Mouse (Mus musculus): Measurements from ENCODE around the gene Sec24c.

The Sec24c gene

DNA sequence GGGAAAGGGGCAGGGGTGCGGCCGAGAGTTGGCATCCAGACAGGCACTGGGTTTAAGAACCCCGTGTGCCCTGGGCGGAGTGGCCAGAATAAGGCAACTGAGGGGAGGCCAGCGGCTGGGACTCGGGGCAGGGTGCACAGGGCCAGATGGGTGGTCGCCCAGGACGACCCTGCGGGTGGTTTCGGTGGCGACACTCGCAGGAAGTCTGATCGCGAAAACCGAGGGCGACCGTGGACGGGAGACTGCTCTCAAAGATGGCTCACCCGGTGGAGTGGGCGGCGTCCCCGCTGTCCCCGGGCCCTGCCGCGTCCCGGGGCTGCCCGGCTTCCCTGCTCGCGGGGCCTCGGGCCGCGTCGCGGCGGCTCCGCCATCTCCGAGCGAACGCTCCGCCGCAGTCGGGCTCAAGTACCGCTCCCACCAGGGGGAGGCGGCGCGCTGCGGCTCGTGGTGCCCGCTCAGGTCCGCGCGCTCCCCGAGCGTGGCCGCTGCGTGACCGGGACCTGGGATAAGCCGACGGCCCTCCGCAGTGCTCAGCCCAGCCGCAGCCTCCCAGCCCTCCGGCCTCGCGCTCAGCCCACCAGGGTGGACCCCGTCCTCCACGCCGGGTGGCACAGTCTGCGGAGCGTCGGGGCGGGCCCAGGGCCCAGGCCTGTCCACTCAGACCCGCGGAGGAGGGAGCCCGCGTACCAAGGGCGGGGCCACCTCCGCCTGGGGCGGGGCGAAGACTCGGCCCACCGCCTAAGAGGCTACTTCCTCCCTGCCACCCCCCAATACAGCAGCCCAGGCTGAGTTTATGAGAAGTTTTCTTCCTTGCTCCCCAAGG, 60.1 kb downstream of the Sec24c start, which contains the start of gene Ndst2:
TSS of gene Ndst2 (minus strand) at position 611 of the 823 bp plus-strand sequence.
- ChIA-PET POLR2A (interaction anchor here in 3 of 4 experiments (0.6 to 1.3 kb wide), 7 partner anchors 10 to 315 kb away, joined by 3 to 7 read pairs (median 5); no protein-coding TSS in a partner anchor), CTCF (interaction anchor here in 2 of 4 experiments (1.1 to 2.4 kb wide), 2 partner anchors 10 to 315 kb away, joined by 3 to 8 read pairs; no protein-coding TSS in a partner anchor)

DNA sequence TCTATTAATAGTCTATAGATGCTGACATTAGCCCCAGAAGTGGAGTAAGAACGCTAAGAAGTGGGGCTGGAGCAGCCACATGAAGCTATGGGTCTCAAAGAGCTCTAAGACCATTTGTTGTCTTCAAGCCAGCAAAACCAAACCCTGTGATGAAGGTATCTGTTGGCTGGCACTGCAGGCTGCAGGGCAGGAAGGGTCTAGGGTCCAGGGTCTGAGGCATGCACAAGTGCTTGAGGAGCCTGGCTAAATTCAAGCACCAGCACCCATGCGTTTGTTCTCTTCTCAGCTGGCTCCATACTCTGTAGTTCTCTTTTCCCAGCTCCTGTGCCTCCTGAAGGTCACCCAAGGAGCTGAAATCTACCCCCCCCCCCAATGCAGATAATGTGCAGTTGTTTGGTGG, 60.9 kb downstream of the Sec24c start:
- ChIA-PET POLR2A (interaction anchor here in 2 of 4 experiments (0.6 to 1.3 kb wide), 2 partner anchors 39 to 40 kb away, joined by 3 to 7 read pairs; no protein-coding TSS in a partner anchor), CTCF (interaction anchor here in 2 of 4 experiments (0.6 to 2.4 kb wide), 2 partner anchors 11 to 339 kb away, joined by 3 to 8 read pairs; no protein-coding TSS in a partner anchor)

DNA sequence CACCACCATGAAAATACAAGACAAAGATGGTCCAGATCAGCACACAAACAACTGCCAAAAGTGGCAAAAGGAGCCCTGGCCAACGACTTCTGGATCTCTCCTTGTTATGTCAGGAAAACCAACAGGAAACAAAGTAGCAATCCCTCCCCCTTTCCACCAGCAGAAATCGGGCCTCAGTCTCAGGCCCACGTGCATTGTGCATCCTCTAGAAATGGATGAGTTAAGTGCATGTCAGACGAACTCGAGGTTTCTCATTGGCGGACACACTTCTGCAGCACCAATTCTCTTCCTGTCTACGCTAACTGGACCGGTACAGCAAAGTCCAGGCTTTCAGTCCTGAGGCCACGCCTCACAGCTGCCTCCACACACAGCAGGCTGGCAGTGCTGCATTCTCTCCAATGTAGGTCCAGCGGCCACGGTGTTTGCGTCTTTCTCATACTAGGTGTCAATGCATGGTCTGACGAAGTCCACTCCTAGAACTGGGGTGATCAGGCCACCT, 61.8 kb downstream of the Sec24c start:
- CTCF ChIA-PET, result no interaction called here
- POLR2A ChIA-PET, result interaction anchor here in 2 of 4 experiments (1.1 to 2.2 kb wide), 5 partner anchors 12 to 193 kb away, joined by 3 to 10 read pairs (median 6); partner anchors contain the start of gene Vcl (in 2 of the 2)

- ChIA-PET CTCF (interaction anchor here (0.6 to 2.2 kb wide), 43 partner anchors 9 to 958 kb away, joined by 3 to 11 read pairs (median 4); partner anchors contain the start of genes Fut11 (in 1 of the 4), Plau (in 1 of the 4), Sec24c (in 1 of the 4) and Vcl (in 1 of the 4)), POLR2A (interaction anchor here in 3 of 4 experiments (0.6 to 2.2 kb wide), 20 partner anchors 13 to 315 kb away, joined by 3 to 10 read pairs (median 4); partner anchors contain the start of genes Vcl (in 3 of the 3), Adk (in 1 of the 3), Ap3m1 (in 1 of the 3) and Chchd1 (in 1 of the 3))
These were observed 63.2 kb downstream of the Sec24c start for GRCm38 (mm10) chr14:20737306-20737705.

GRCm38 (mm10) chr14:20738511-20738910, 64.4 kb downstream of the Sec24c start:
- ChIA-PET POLR2A (interaction anchor here in 2 of 4 experiments (0.6 to 2.2 kb wide), 3 partner anchors 22 to 190 kb away, joined by 4 to 8 read pairs (median 4); partner anchors contain the start of gene Vcl (in 1 of the 2)), CTCF (interaction anchor here in 3 of 4 experiments (1.0 to 2.2 kb wide), 7 partner anchors 13 to 107 kb away, joined by 4 to 8 read pairs (median 5); partner anchors contain the start of genes Fut11 (in 1 of the 3) and Zswim8 (in 1 of the 3))

- POLR2A ChIA-PET, result interaction anchor here in 3 of 4 experiments (0.5 to 2.0 kb wide), 6 partner anchors 16 to 264 kb away, joined by 3 to 10 read pairs (median 3); no protein-coding TSS in a partner anchor
- CTCF ChIA-PET, result interaction anchor here in 1 of 4 experiments (1.1 kb wide), 1 partner anchor 57 kb away, joined by 3 read pairs; no protein-coding TSS in a partner anchor
These were observed 67.2 kb downstream of the Sec24c start for GRCm38 (mm10) chr14:20741301-20741700.

DNA sequence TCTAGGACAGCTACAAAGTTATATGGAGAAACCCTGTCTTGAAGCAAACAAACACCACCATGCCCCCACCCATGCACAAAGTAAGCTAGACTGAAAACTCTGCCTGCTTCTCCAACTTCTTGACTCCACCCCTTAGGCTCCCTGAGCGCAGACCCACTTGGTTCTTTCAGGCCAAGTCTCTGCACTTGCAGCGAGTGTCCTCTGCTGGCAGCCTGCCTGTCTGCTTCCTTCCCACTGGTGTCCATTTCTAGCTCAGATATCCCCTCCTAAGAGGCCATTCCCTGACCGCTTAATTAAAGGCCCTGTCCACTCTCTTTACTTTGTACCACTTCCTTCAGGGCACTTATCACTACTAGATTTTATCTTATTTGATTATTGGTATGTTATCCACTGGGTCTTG, 69.5 kb downstream of the Sec24c start:
- ChIA-PET CTCF (interaction anchor here in 1 of 4 experiments (1.3 kb wide), 1 partner anchor 15 kb away, joined by 3 read pairs; no protein-coding TSS in a partner anchor), POLR2A (interaction anchor here in 2 of 4 experiments (0.6 to 1.6 kb wide), 3 partner anchors 11 to 531 kb away, joined by 3 to 6 read pairs (median 4); partner anchors contain the start of gene Vcl (in 1 of the 2))

All from embryonic stem cell, embryonic (primary cell).